Mouse (Mus musculus) small intestine, adult 2 months (tissue): ENCODE measurements around the gene Alkbh6. TPM values are rescaled to one million over a fixed set of nuclear protein-coding genes. Genes with fewer than 3 reads are reported as not detected.

ENCODE experiments used
- H3K27ac ChIP-seq: fragments of 200-500 bp; 2 replicates; pipeline ENCODE4 v1.5.1; 2012; ENCODE audit warnings: low read depth, low read length, control low read depth, inconsistent platforms; ENCODE audit not compliant: insufficient read depth
- H3K27me3 ChIP-seq: fragments of 200-500 bp; 2 replicates; pipeline ENCODE4 v1.6.1; 2012; ENCODE audit warnings: mild to moderate bottlenecking, moderate library complexity, low read length, inconsistent platforms; ENCODE audit not compliant: control insufficient read depth, insufficient read depth
- H3K36me3 ChIP-seq: fragments of 200-500 bp; 2 replicates; pipeline ENCODE4 v1.6.1; 2012; ENCODE audit warnings: mild to moderate bottlenecking, low read length, control low read depth, inconsistent platforms; ENCODE audit not compliant: control insufficient read depth, insufficient read depth
- H3K4me1 ChIP-seq: fragments of 200-500 bp; 2 replicates; pipeline ENCODE4 v1.6.1; 2012; ENCODE audit warnings: low read length, inconsistent platforms, mixed read lengths; ENCODE audit not compliant: control insufficient read depth, insufficient read depth, insufficient read length
- H3K4me3 ChIP-seq: fragments of 200-500 bp; 2 replicates; pipeline ENCODE4 v1.5.1; 2012; ENCODE audit warnings: low read depth, mild to moderate bottlenecking, control low read depth, inconsistent platforms, low read length, moderate library complexity
- CTCF ChIP-seq: fragments of 200-500 bp; IDR thresholded peaks from 2 replicates; pipeline ENCODE4 v1.5.1; 2012; ENCODE audit warnings: low read depth, mild to moderate bottlenecking, control low read depth, inconsistent platforms, low read length, moderate library complexity, mixed read lengths; ENCODE audit not compliant: insufficient replicate concordance, insufficient read length; ENCODE audit errors: extremely low read depth
- POLR2A ChIP-seq: fragments of 200-500 bp; IDR thresholded peaks from 2 replicates; pipeline ENCODE4 v1.6.1; 2012; ENCODE audit warnings: low read depth, mild to moderate bottlenecking, control low read depth, inconsistent platforms, low read length, moderate library complexity
- WGBS: fragments of 180-500 bp; shearing (Covaris S2); methylation state at CpG from one replicate; pipeline ENCODE4 v1.1.7; 2018; 5-methylcytosine and 5-hydroxymethylcytosine counted together
- polyA plus RNA-seq: library from polyadenylated mRNA; depleted of rRNA; stranded (reverse); fragments of >200 nt; gene quantifications from 2 replicates; pipeline ENCODE4 v1.2.3, GENCODE M21; 2012

Alkbh6 gene
- polyA plus RNA-seq, 1 experiment = 141 TPM

DNA sequence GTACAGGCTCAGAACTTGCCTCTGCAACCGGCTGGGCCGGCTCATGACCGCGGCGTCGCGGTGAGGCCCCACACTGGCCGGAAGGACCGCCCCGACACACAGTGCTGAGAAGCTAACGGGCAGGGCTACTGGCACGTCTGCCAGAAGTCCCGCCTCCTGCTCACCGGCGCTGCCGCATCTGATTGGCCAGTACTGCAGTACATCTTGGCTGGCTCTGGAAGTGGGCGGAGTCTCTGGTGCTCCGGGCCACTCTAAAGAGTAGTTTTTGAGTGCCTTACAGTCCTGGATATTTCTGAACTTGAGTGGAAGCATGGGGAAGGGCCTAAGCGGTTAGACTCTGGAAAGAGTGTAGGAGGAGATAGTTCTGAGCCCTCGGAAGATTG lies 13.8 kb downstream of the Alkbh6 start:
- peak overlapping the region; percentile 66 for H3K4me3 ChIP-seq
- H3K27me3 ChIP-seq = no peaks in the 10 kb centered on the region
- TF ChIP-seq POLR2A = peak; percentile 77; the same call in 1 of the 2 replicates
- no peak for TF ChIP-seq CTCF
- H3K27ac ChIP-seq = peak overlapping the region; percentile 90
- H3K36me3 ChIP-seq = no peaks in the 10 kb centered on the region
- under 1% methylated on average over 20 of the region's 20 CpGs for WGBS
- H3K4me1 ChIP-seq = peaks cover 5% of the 10 kb centered on the region; the same call in 1 of the 2 replicates

GRCm38 (mm10) chr7:30322865-30323264 lies 14.3 kb downstream of the Alkbh6 start:
- no peaks in the 10 kb centered on the region for H3K36me3 ChIP-seq
- peaks cover 5% of the 10 kb centered on the region; the same call in 1 of the 2 replicates for H3K4me1 ChIP-seq
- H3K27me3 ChIP-seq = no peaks in the 10 kb centered on the region
- peak overlapping the region; percentile 61; the same call in 1 of the 2 replicates for H3K4me3 ChIP-seq
- peak overlapping the region; percentile 90 for H3K27ac ChIP-seq
- 4% methylated on average over 6 of the region's 6 CpGs for WGBS
- TF ChIP-seq CTCF = no peak
- no peak for TF ChIP-seq POLR2A

GRCm38 (mm10) chr7:30323795-30324194 lies 15.3 kb downstream of the Alkbh6 start, which contains the start of gene Sdhaf1:
Sdhaf1 (minus strand) TSS chr7:30323895.
- Histone ChIP-seq H3K4me3 (no peak within 1 kb of the TSS), H3K4me1 (peaks cover 5% of the 10 kb centered on the region; the same call in 1 of the 2 replicates), H3K27me3 (no peaks in the 10 kb centered on the region), H3K27ac (peak within 1 kb of the TSS; percentile 90), H3K36me3 (no peaks in the 10 kb centered on the region)
- no peak for TF ChIP-seq POLR2A
- 85% methylated on average over 3 of the region's 3 CpGs for WGBS

GRCm38 (mm10) chr7:30324300-30324944 lies 15.9 kb downstream of the Alkbh6 start:
- peaks cover 5% of the 10 kb centered on the region; the same call in 1 of the 2 replicates for H3K4me1 ChIP-seq
- H3K27ac ChIP-seq = no peak overlapping the region
- H3K27me3 ChIP-seq = no peaks in the 10 kb centered on the region
- TF ChIP-seq POLR2A (no peak), CTCF (no peak)
- H3K36me3 ChIP-seq = no peaks in the 10 kb centered on the region
- no peak overlapping the region for H3K4me3 ChIP-seq
- WGBS = 91% methylated on average over 5 of the region's 5 CpGs

GRCm38 (mm10) chr7:30325364-30325763 lies 16.8 kb downstream of the Alkbh6 start:
- Histone ChIP-seq H3K4me3 (no peak overlapping the region), H3K27me3 (no peaks in the 10 kb centered on the region), H3K27ac (no peak overlapping the region), H3K4me1 (peaks cover 5% of the 10 kb centered on the region; the same call in 1 of the 2 replicates), H3K36me3 (no peaks in the 10 kb centered on the region)
- WGBS = 77% methylated on average over 2 of the region's 2 CpGs
- TF ChIP-seq POLR2A = no peak
- no peak for TF ChIP-seq CTCF

DNA sequence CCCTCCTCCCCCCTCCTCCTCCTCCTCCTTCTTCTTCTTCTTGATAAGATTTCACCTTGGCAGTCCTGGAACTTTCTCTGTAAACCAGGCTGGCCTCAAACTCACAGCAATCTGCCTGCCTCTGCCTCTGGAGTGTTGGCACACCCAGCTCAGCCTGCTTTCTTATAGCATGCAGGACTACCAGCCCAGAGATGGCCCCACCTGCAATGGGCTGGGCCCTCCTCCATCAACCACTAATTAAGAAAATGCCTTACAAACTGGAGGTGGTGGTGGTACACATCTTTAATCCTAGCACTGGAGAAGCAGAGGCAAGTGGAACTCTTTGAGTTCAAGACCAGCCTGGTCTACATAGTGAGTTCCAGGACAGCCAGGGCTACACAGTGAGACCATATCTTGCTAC lies 17.9 kb downstream of the Alkbh6 start:
- H3K4me1 ChIP-seq = peaks cover 3% of the 10 kb centered on the region; the same call in 1 of the 2 replicates
- H3K27me3 ChIP-seq = no peaks in the 10 kb centered on the region
- no peaks in the 10 kb centered on the region for H3K36me3 ChIP-seq
- H3K27ac ChIP-seq = no peak overlapping the region
- no peak for TF ChIP-seq POLR2A
- TF ChIP-seq CTCF = no peak
- H3K4me3 ChIP-seq = no peak overlapping the region

DNA sequence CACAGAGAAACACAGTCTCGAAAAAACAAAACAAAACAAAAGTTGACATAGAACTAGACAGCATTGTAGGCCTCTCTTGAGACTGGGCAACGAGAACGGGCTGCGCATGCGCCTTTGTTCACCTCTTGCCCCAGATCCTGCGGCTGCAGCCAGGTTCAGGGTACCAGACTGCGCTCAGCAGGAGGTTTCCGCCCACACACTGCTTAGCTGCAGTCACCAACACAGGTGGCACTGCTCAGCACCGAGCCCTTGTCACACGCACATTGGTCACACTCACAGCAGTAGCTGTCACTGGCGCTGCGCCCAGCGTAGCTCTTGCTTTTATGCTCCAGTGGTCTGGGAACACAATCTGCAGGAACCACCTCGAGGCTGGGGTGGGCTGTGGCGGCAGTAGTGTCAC lies 18.6 kb downstream of the Alkbh6 start:
- TF ChIP-seq CTCF = no peak
- TF ChIP-seq POLR2A = no peak
- Histone ChIP-seq H3K36me3 (no peaks in the 10 kb centered on the region), H3K4me1 (peaks cover 3% of the 10 kb centered on the region; the same call in 1 of the 2 replicates), H3K27me3 (no peaks in the 10 kb centered on the region), H3K4me3 (no peak overlapping the region), H3K27ac (no peak overlapping the region)
- WGBS = 75% methylated on average over 15 of the region's 15 CpGs
